Mouse (Mus musculus): ENCODE results near the gene Gmppa.

- TF ChIP-seq CTCF (IDR thresholded peaks at IDR 0.05; ENCODE audit: insufficient read depth, low read depth, low read length) (no peak), POLR2A (IDR thresholded peaks at IDR 0.05; ENCODE audit: insufficient read depth, low read depth, low read length) (no peak)
Measured at GRCm38 (mm10) chr1:75447265-75448051, 11.7 kb downstream of the Gmppa start.
